Mouse (Mus musculus) lung, postnatal 0 days (tissue): Measurements from ENCODE around the gene Wdr20.

ENCODE experiments used
- CTCF ChIP-seq: IDR thresholded peaks from 2 replicates; pipeline ENCODE4 v1.5.1; 2016; ENCODE audit warnings: antibody characterized with exemption, mild to moderate bottlenecking
- EP300 ChIP-seq: IDR thresholded peaks from 2 replicates; pipeline ENCODE4 v1.6.1; 2016; ENCODE audit warnings: antibody characterized with exemption, mild to moderate bottlenecking, control low read depth

DNA sequence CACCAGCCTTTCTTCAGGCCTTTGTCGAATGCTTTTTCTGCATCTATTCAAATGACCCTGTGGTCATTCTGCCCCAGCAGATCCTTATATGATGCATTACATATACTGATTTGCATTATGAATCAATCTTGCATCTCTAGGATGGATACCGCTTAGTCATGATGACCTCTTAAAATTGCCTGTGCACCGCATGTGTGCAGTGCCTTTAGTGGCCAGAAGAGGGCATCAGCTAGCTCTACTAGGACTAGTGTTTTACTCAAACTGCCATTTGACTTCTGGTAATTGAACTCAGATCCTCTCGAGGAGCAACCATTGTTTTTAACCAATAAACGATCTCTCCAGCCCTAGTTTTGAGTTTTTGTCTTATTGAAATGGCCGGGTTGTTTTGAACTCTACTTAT lies 24.0 kb upstream of the Wdr20 start:
- TF ChIP-seq CTCF (peak; percentile 49), EP300 (no peak)
